Mouse (Mus musculus) cerebellum, postnatal 36 days (tissue): ENCODE measurements around the gene Spsb3.

Experiments used
- DNase-seq, 2 experiments: peaks; one replicate each; pipeline ENCODE4 v3.0.0; 2021 to 2022; ENCODE audit warnings: mixed read lengths in 2 of 2

Spsb3 gene

GRCm38 (mm10) chr17:24874989-24875388, 11.5 kb upstream of the Spsb3 start:
- DNase-seq = no peak

DNA sequence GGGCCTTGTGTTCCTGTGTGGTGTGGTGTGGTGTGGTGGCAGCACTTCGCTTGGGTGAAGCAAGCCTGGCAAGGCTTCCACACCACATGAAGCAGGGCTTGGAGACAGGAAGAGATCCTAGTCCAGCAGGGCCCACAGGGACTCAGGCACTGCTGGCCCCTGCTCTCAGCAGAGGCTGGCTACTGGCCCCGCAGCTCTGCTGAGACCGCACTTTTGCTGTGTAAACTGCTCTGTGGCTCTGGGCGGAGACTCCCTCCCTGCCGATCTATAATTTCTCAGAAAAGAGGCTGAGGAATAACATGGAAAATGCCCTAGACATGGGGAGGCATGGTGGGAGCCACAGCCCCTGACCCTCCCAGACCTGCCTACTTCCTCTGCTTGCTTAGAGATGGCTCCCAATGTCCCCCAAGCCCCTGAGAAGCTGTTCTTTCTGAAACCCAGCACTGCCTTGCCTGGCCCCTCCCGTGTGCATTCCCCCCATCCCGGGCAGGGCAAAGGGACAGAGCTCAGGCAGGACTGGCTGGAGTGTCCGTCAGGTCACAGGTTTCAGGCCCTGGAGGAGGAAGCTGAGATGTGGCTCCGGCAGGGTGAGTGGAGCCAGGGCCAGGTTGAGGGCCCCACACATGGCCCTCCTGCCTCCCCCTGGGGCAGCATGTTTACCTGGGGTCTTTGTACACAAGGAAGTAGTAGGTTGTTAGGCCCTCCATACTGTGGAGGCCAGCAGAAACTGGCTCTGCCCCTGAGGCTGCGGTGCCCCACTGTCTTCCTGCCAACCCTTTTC, 8.9 kb upstream of the Spsb3 start:
- DNase-seq = no peak

DNA sequence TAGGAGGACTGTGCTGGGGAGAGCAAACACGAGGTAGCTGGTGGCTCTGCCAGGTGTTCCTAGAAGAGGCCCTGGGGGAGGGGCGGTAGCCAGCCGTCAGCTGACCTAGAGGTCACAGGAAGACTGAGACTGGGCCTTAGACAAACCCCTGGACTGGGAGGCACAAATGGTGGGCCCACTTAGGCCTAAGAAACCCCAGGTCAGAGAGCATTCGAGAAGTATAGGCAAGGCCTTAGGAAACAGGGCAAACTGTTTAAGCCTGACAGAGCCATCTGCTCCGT, 8.4 kb upstream of the Spsb3 start:
- DNase-seq = no peak

GRCm38 (mm10) chr17:24878531-24878930, 7.9 kb upstream of the Spsb3 start:
- no peak for DNase-seq

- no peak for DNase-seq
Observed at GRCm38 (mm10) chr17:24881738-24882440, 4.6 kb upstream of the Spsb3 start.

DNA sequence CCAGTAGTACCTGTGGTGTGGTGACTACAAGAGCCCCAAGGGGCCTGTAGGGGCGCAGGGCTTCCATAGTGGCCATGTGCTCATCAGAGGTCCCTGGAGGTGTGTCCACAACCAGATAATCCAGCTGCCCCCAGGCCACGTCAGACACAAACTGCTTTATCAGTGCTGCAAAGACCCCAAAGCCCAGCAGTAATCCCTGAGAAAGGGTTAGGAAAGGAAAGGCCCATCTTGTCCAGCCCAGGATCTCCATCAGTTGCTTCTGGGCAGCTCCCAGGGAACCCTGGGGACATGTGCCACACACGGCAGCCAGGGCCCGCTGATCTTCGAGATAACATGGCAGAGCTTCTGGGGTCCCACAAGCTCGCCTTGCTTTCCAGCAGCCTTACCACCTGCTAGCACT, 2.1 kb upstream of the Spsb3 start:
- DNase-seq = no peak

GRCm38 (mm10) chr17:24885356-24886133, 898 bp upstream of the Spsb3 start:
- no peak for DNase-seq

DNA sequence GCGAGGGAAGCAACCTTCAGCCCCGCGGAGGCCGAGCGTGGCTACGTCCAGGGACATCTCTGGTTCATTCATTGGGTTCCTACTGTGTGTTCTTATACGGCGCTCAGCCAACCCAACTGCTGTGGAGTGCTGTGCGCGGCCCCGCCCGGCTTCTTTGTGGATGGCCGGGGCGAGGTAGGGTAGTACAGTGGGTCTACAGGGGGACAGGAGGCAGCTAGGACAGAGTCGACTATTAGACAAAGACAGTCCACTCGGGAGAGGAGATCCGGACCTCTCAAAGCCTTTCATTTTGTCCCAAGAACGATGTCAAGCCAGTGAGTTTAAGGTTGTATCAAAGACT, 459 bp downstream of the Spsb3 start:
- no peak for DNase-seq

DNA sequence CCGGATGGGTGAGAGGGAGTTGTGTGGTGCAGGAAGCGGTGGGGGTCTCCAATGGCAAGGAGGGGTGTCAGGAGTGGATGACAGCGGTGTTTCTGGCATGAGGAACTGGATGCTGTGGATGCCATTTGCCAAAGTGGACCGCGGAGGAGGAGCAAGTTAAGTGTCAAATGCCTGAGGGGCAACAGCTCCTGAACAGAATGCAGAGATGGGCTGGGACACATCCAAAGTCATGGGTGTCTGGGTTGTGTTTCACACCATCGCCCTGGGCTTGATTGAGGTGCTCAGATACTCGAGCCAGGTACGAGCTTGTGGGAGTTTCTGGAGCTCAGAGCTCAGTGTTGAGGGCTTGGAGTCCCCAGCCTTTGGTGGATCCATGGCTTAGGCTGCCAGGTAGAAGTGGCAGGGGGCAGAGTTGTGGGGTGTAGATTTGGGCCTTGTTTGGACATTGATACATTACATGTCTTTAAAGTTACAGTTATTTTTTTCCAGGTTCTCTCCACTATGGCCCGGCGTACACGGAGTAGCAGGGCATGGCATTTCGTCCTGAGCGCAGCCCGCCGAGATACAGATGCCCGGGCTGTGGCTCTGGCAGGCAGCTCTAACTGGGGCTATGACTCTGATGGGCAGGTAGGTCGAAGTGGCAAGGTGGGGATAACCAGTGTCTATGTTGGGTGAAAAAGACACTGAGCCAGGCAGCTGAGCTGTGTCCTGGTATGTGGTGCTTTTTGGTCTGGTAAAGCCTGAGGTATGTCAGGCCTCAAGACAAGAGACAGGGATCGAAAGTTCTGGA, 1.0 kb downstream of the Spsb3 start:
- DNase-seq = no peak

- no peak for DNase-seq
Observed at GRCm38 (mm10) chr17:24888862-24889261, 2.4 kb downstream of the Spsb3 start.

- no peak for DNase-seq
Observed at GRCm38 (mm10) chr17:24890151-24891092, 4.0 kb downstream of the Spsb3 start.

GRCm38 (mm10) chr17:24891321-24891720, 4.9 kb downstream of the Spsb3 start:
- DNase-seq = peak; percentile 73 to 77

GRCm38 (mm10) chr17:24892785-24893184, 6.3 kb downstream of the Spsb3 start:
- DNase-seq = no peak

GRCm38 (mm10) chr17:24893276-24893675, 6.8 kb downstream of the Spsb3 start:
- DNase-seq = no peak

- no peak for DNase-seq
Observed at GRCm38 (mm10) chr17:24894061-24894994, 7.9 kb downstream of the Spsb3 start.

GRCm38 (mm10) chr17:24894995-24895547, 8.6 kb downstream of the Spsb3 start, which contains the start of the genes Eme2 and Mrps34:
TSS of gene Eme2 (minus strand) at chr17:24895087.
TSS of gene Mrps34 (plus strand) at chr17:24895116.
- DNase-seq = peak; percentile 85 to 86

DNA sequence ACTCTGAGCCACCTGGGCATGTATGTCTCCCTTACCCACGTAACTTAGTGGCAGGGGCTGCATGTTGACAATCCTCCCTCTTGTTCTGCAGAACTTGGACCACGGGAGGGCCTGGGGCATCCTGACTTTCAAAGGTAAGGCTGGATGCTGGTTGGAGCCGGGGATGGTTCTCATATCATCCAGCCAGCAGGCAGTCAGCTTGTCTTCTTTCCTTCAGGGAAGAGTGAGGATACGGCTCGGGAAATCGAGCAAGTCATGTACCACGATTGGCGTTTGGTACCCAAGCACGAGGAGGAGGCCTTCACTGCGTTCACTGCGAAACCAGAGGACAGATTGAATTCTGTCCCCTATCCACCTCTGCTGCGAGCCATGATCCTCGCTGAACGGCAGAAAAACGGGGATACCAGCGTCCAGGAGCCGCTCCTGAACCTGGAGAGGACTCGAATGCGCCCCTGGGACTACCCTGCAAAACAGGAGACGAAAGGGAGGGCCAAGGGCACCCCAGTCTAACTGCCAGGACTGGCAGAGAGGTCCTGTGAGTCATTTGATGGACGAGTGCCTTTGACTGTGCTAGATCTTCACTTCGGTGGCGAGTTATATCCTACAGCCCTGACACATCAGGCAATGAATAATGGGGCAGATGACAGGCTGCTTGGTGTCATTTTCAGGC, 9.3 kb downstream of the Spsb3 start:
- DNase-seq = no peak

GRCm38 (mm10) chr17:24896241-24896992, 10.0 kb downstream of the Spsb3 start, which contains the start of gene Nme3:
TSS of gene Nme3 (plus strand) at chr17:24896500.
- DNase-seq = peak; percentile 76 to 82

- no peak for DNase-seq
Observed at GRCm38 (mm10) chr17:24896993-24897269, 10.5 kb downstream of the Spsb3 start.
